8 mouse cellular contexts compared by ENCODE assay signal in genomic region chr7:35322732-35323420, GRCm38 (mm10). TPM values are rescaled to one million over a fixed set of nuclear protein-coding genes. Genes with fewer than 3 reads are reported as not detected.
DNase-seq lines count a peak whose midpoint lies in the region; ATAC-seq lines count a peak whose summit lies in the region.
"Had no signal": no experiment of that assay in that cellular context is flagged by ENCODE, and none has a peak within 500 bp of the region (broad histone marks: within the 10 kb centered on the region; RNA-seq: fewer than 3 reads in every experiment).

No protein-coding gene starts in this region.

- no peak for DNase-seq in lung, postnatal 36 days
- DNase-seq in limb, embryonic 10.5 days (ENCODE audit: low spot score) = peak; percentile 34
- no peak for DNase-seq in natural killer cell, adult 2 months (ENCODE audit: low spot score in 2 of 2)
- DNase-seq in layer of hippocampus, adult 11-12 months (ENCODE audit: low spot score) = no peak

- H3K27me3 ChIP-seq in lung, embryonic 16.5 days (ENCODE audit: control insufficient read depth, insufficient read depth, low read depth, low read length) = no peaks in the 10 kb centered on the region
- no peaks in the 10 kb centered on the region for H3K27me3 ChIP-seq in embryonic facial prominence, embryonic 15.5 days
- no peaks in the 10 kb centered on the region for H3K27me3 ChIP-seq in limb, embryonic 10.5 days (ENCODE audit: low read depth, poor library complexity, severe bottlenecking)
- no peaks in the 10 kb centered on the region for H3K27me3 ChIP-seq in stomach, embryonic 15.5 days (replicated peaks)

- H3K36me3 ChIP-seq in lung, embryonic 16.5 days (ENCODE audit: control insufficient read depth, insufficient read depth, low read length) = no peaks in the 10 kb centered on the region
- H3K36me3 ChIP-seq in embryonic facial prominence, embryonic 15.5 days = no peaks in the 10 kb centered on the region
- no peaks in the 10 kb centered on the region for H3K36me3 ChIP-seq in limb, embryonic 10.5 days
- no peaks in the 10 kb centered on the region for H3K36me3 ChIP-seq in stomach, embryonic 15.5 days

- ATAC-seq in lung, embryonic 16.5 days (ENCODE audit: low read depth) = no peak
- ATAC-seq in embryonic facial prominence, embryonic 15.5 days (ENCODE audit: insufficient number of reproducible peaks, low FRiP score, low TSS enrichment, low read depth) = no peak
- ATAC-seq in stomach, embryonic 15.5 days (ENCODE audit: insufficient read depth, low FRiP score, low read depth) = no peak

- H3K4me1 ChIP-seq in lung, embryonic 16.5 days (replicated peaks; ENCODE audit: control insufficient read depth, insufficient read depth, low read length) = no peaks in the 10 kb centered on the region
- H3K4me1 ChIP-seq in embryonic facial prominence, embryonic 15.5 days = peaks cover 7% of the 10 kb centered on the region
- H3K4me1 ChIP-seq in limb, embryonic 10.5 days = peaks cover 10% of the 10 kb centered on the region
- peaks cover 5% of the 10 kb centered on the region; the same call in 1 of the 2 replicates for H3K4me1 ChIP-seq in stomach, embryonic 15.5 days

- WGBS in lung, embryonic 16.5 days = 9% methylated on average over 11 of the region's 13 CpGs
- WGBS in embryonic facial prominence, embryonic 15.5 days = 7% methylated on average over 11 of the region's 13 CpGs
- WGBS in limb, embryonic 10.5 days = 6% methylated on average over 11 of the region's 13 CpGs
- WGBS in stomach, embryonic 15.5 days = 7% methylated on average over 11 of the region's 13 CpGs

- 0 out of 2 replicates have a peak overlapping the region, but pooled peaks have one; percentile 21 for H3K9ac ChIP-seq in lung, embryonic 16.5 days (ENCODE audit: low read length)
- 0 out of 2 replicates have a peak overlapping the region, but pooled peaks have one; percentile 23 for H3K9ac ChIP-seq in embryonic facial prominence, embryonic 15.5 days
- H3K9ac ChIP-seq in stomach, embryonic 15.5 days = no peak overlapping the region

- H3K4me2 ChIP-seq in lung, embryonic 16.5 days (ENCODE audit: low read depth, low read length) = no peak overlapping the region
- H3K4me2 ChIP-seq in embryonic facial prominence, embryonic 15.5 days (replicated peaks) = peak overlapping the region; percentile 28
- peak overlapping the region; percentile 35 for H3K4me2 ChIP-seq in stomach, embryonic 15.5 days

- H3K9me3 ChIP-seq in lung, embryonic 16.5 days (ENCODE audit: control insufficient read depth, low read length) = no peaks in the 10 kb centered on the region
- H3K9me3 ChIP-seq in embryonic facial prominence, embryonic 15.5 days (replicated peaks) = no peaks in the 10 kb centered on the region
- H3K9me3 ChIP-seq in limb, embryonic 10.5 days (replicated peaks) = no peaks in the 10 kb centered on the region
- no peaks in the 10 kb centered on the region for H3K9me3 ChIP-seq in stomach, embryonic 15.5 days

- no peak overlapping the region for H3K27ac ChIP-seq in lung, embryonic 16.5 days (ENCODE audit: low read length)
- H3K27ac ChIP-seq in embryonic facial prominence, embryonic 15.5 days (replicated peaks) = no peak overlapping the region
- H3K27ac ChIP-seq in limb, embryonic 10.5 days = peak overlapping the region; percentile 56; the same call in 1 of the 2 replicates
- H3K27ac ChIP-seq in stomach, embryonic 15.5 days = no peak overlapping the region
- H3K27ac ChIP-seq: macrophage had no signal

- H3K4me3 ChIP-seq in lung, embryonic 16.5 days (ENCODE audit: low read length) = no peak overlapping the region
- H3K4me3 ChIP-seq in embryonic facial prominence, embryonic 15.5 days (replicated peaks) = no peak overlapping the region
- H3K4me3 ChIP-seq in limb, embryonic 10.5 days = no peak overlapping the region
- H3K4me3 ChIP-seq in stomach, embryonic 15.5 days (replicated peaks) = no peak overlapping the region

RNA-seq across cellular contexts. Expression of gene Gpatch1, which starts 4.6 kb away (rescaled TPM):
- 15.5 and 16.5 TPM in 2 replicates for polyA plus RNA-seq in lung, embryonic 16.5 days (2015; fragmentation: Nextera tagmentation; extraction: Ambion mirVana)
- polyA plus RNA-seq in embryonic facial prominence, embryonic 15.5 days (2015; fragmentation: Nextera tagmentation; extraction: Ambion mirVana) = 15.0 and 17.2 TPM in 2 replicates
- 15.9 and 17.8 TPM in 2 replicates for polyA plus RNA-seq in limb, embryonic 10.5 days (2016; fragmentation: Nextera tagmentation; extraction: Ambion mirVana)
- 13.2 and 13.7 TPM in 2 replicates for polyA plus RNA-seq in stomach, embryonic 15.5 days (2015; fragmentation: Nextera tagmentation; extraction: Ambion mirVana)

RNA-seq across cellular contexts. Expression of gene Rhpn2, which starts 11.1 kb away (rescaled TPM):
- 5.9 and 6.6 TPM in 2 replicates for polyA plus RNA-seq in lung, embryonic 16.5 days (2015; fragmentation: Nextera tagmentation; extraction: Ambion mirVana)
- polyA plus RNA-seq in embryonic facial prominence, embryonic 15.5 days (2015; fragmentation: Nextera tagmentation; extraction: Ambion mirVana) = 4.6 and 5.2 TPM in 2 replicates
- polyA plus RNA-seq in limb, embryonic 10.5 days (2016; fragmentation: Nextera tagmentation; extraction: Ambion mirVana) = 3.2 and 3.5 TPM in 2 replicates
- 29.2 and 38.2 TPM in 2 replicates for polyA plus RNA-seq in stomach, embryonic 15.5 days (2015; fragmentation: Nextera tagmentation; extraction: Ambion mirVana)
- polyA plus RNA-seq: macrophage had no signal
